Comparison of ENCODE assay signal across 7 mouse cellular contexts in the genomic region with DNA sequence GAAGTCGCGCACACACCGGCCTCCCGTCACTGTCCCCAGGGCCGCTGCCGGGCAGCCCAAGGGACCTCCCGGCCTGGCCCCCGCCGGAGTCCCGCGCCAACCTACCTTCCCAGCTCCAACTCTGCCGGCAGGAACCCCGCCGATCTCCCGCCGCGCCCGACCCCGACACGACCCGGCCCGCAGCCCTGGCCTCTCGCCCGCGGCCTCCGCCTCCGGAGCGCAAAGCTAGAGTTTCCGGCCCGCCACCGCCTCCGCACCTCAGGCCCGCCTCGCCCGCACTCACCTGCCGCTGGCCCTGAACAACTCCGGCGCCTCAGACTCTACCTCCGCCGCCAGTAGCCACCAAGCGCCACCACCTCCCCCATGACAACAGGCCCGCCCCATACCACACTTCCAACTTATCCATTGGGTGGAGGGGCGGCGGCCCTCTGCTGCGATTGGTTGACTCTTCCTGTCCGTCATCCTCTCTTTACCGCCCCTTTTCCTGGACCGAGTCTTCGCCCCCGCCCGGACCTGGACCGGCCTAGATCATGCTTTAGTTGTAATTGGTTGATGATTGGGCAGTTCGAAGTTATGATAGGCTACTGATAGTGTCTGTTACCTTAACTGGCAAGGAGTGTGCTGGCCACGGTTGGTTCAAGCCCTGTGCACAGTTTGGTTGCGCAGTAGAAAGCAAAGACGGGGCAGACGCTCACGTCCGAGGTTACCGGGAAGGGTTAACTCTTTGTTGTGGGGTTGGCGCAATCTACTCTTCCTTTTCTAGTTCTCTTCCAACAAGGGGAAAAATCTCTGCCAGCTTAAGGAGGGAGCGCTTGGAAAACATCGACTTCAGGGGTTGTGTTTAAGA. TPM values are rescaled to one million over a fixed set of nuclear protein-coding genes. Genes with fewer than 3 reads are reported as not detected.
DNase-seq lines count a peak whose midpoint lies in the region; ATAC-seq lines count a peak whose summit lies in the region.

A gene (minus strand): TSS at position 400 of the 847 bp plus-strand sequence.

- no peaks in the 10 kb centered on the region for H3K9me3 ChIP-seq in intestine, embryonic 15.5 days
- no peaks in the 10 kb centered on the region for H3K9me3 ChIP-seq in midbrain, embryonic 10.5 days (replicated peaks)

- under 1% methylated on average over 62 of the region's 63 CpGs for WGBS in intestine, embryonic 15.5 days
- under 1% methylated on average over 63 of the region's 63 CpGs for WGBS in midbrain, embryonic 10.5 days

- intact Hi-C loops in gastrocnemius, postnatal 36 days (cut with DNase I): loop anchor here (2.0 kb wide), 1 partner anchor 29 kb away; a partner anchor contains a TSS
- intact Hi-C loops in left cerebral cortex, postnatal 25 days (cut with DNase I): loop anchor here (2.0 to 5.0 kb wide), 3 partner anchors 29 to 69 kb away; a partner anchor contains a TSS

- H3K36me3 ChIP-seq in intestine, embryonic 15.5 days: no peaks in the 10 kb centered on the region
- peaks cover 7% of the 10 kb centered on the region; the same call in 1 of the 2 replicates for H3K36me3 ChIP-seq in midbrain, embryonic 10.5 days

- peak within 1 kb of the TSS; percentile 92 for H3K27ac ChIP-seq in intestine, embryonic 15.5 days
- H3K27ac ChIP-seq in midbrain, embryonic 10.5 days (replicated peaks): peak within 1 kb of the TSS; percentile 93

- H3K9ac ChIP-seq in intestine, embryonic 15.5 days: peak within 1 kb of the TSS; percentile 93

- H3K4me2 ChIP-seq in intestine, embryonic 15.5 days (replicated peaks): peak within 1 kb of the TSS; percentile 84

- H3K4me3 ChIP-seq in intestine, embryonic 15.5 days (replicated peaks): peak within 1 kb of the TSS; percentile 94
- H3K4me3 ChIP-seq in midbrain, embryonic 10.5 days: peak within 1 kb of the TSS; percentile 98

- ATAC-seq in intestine, embryonic 15.5 days: peak; percentile 99

- peak; percentile 99 for DNase-seq in adrenal gland, adult 2 months
- peak; percentile 97 for DNase-seq in embryo, embryonic 11.5 days (ENCODE audit: low read depth, low spot score)
- peak; percentile 95 to 96 for DNase-seq in gastrocnemius, postnatal 36 days
- peak; percentile 99 to 100 for DNase-seq in left cerebral cortex, postnatal 25 days (ENCODE audit: low spot score in 2 of 2)
- peak; percentile 99 for DNase-seq in midbrain, embryonic 10.5 days (ENCODE audit: low spot score)
- DNase-seq in right cerebral cortex, postnatal 4 days: peak; percentile 93

- H3K4me1 ChIP-seq in intestine, embryonic 15.5 days (replicated peaks): peaks cover 9% of the 10 kb centered on the region
- H3K4me1 ChIP-seq in midbrain, embryonic 10.5 days: peaks cover 44% of the 10 kb centered on the region

- H3K27me3 ChIP-seq in intestine, embryonic 15.5 days (replicated peaks): no peaks in the 10 kb centered on the region
- no peaks in the 10 kb centered on the region for H3K27me3 ChIP-seq in midbrain, embryonic 10.5 days (ENCODE audit: low read depth, poor library complexity, severe bottlenecking)

RNA-seq across cellular contexts. Expression of the gene that starts here (rescaled TPM):
- total RNA-seq in adrenal gland, adult 2 months (2021): 10 to 100 TPM; 49.9 to 53.8 TPM
- 68.9 and 69.9 TPM in 2 replicates for polyA plus RNA-seq in adrenal gland, adult 2 months (2012; rRNA removed)
- total RNA-seq in gastrocnemius, postnatal 36 days (2021): 10 to 100 TPM; 13.8 to 17.3 TPM
- polyA plus RNA-seq in intestine, embryonic 15.5 days (2015; fragmentation: Nextera tagmentation; extraction: Ambion mirVana): 34.4 and 35.9 TPM in 2 replicates
- 10 to 100 TPM; 68.3 to 74.5 TPM for total RNA-seq in left cerebral cortex, postnatal 25 days (2021)
- 34.3 and 37.4 TPM in 2 replicates for polyA plus RNA-seq in midbrain, embryonic 10.5 days (2016; fragmentation: Nextera tagmentation; extraction: Ambion mirVana)

Comparison
In these comparisons a context has a peak if more than half of its experiments do, and no peak if none do; other contexts are left out.
1. Peak in every context shown above with its lines: DNase-seq, ATAC-seq, H3K4me3 ChIP-seq and H3K27ac ChIP-seq.